Mouse (Mus musculus) G1E-ER4 (cell line): Measurements from ENCODE around the gene Derl2. TPM values are rescaled to one million over a fixed set of nuclear protein-coding genes. Genes with fewer than 3 reads are reported as not detected.

Experiments
- GATA1 ChIP-seq: IDR thresholded peaks from one replicate; pipeline ENCODE4 v1.8.0; 2012; ENCODE audit warnings: low read length, inconsistent platforms
- polyA plus RNA-seq: library from polyadenylated mRNA; stranded (reverse); fragments of >175 nt; gene quantifications from 2 replicates; pipeline ENCODE4 v1.2.3, GENCODE M21; 2012

The Derl2 gene
- polyA plus RNA-seq, result 25.1 and 36.0 TPM in 2 replicates

GRCm38 (mm10) chr11:71019201-71020068, at the start of gene Derl2, which contains the start of gene Mis12:
Gene Derl2 (minus strand): TSS chr11:71019841.
Gene Mis12 (plus strand): TSS chr11:71019611.
- no peak for TF ChIP-seq GATA1

- TF ChIP-seq GATA1, result no peak
These were observed 32.9 kb upstream of the Derl2 start for GRCm38 (mm10) chr11:71052554-71052953.

GRCm38 (mm10) chr11:71039526-71040298, 20.1 kb upstream of the Derl2 start:
- no peak for TF ChIP-seq GATA1

GRCm38 (mm10) chr11:71033163-71033761, 13.6 kb upstream of the Derl2 start, which contains the start of gene 6330403K07Rik:
Gene 6330403K07Rik (minus strand): TSS chr11:71033513.
- TF ChIP-seq GATA1, result no peak

- no peak for TF ChIP-seq GATA1
These were observed 13.0 kb upstream of the Derl2 start for GRCm38 (mm10) chr11:71032491-71033162.

- no peak for TF ChIP-seq GATA1
These were observed 12.4 kb upstream of the Derl2 start for GRCm38 (mm10) chr11:71032070-71032469.

DNA sequence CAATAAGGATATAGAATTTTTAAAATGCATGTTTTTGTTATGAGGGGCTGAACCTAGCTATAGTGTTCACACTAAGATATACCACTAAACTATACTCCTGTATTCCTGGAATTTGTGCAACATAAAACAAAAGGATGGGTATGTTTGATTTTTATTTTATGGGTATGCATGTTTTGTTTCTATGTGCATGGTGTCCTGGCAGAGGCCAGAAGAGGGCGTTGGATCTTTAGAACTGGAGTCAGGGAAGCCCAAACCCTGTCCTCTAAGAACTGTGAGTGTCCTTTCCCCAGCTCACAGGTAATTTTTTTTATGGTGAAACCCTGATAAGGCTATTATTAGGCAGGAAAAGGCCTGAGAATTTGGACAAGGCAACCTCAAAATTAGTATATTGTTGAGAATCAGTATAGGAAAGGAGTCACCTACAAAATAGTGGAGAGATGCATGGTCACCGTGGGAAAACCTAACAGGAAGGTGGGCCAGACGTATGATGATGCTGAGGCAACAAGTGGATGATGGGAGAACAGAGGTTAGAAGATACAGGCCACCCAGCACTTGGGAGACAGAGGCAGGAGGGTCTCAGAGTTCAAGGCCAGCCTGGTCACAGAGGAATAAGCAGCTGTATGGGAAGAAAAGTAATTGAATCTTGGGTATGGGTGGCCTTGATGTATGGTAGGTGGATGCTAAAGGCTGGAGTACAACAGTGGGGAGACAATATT, 9.9 kb upstream of the Derl2 start:
- TF ChIP-seq GATA1, result no peak

DNA sequence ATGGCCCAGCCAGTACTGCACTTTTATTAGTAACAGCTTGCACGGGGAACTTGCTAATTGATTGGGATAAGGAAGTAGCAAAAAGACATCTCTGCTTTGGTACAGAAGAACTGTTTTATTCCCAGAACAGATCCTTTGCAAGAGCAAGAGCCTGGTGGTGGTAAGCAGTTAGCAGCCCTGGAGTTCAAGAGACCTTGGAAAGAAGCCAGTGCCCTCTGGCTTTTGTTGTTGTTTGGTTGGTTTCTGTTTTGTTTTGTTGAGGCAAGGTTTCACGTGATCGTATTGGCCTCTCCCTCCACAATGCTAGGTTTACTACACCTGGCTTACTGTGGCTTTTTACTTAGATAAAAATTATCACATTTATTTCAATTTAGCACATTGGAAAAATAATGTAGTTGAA, 8.6 kb upstream of the Derl2 start:
- TF ChIP-seq GATA1, result no peak

DNA sequence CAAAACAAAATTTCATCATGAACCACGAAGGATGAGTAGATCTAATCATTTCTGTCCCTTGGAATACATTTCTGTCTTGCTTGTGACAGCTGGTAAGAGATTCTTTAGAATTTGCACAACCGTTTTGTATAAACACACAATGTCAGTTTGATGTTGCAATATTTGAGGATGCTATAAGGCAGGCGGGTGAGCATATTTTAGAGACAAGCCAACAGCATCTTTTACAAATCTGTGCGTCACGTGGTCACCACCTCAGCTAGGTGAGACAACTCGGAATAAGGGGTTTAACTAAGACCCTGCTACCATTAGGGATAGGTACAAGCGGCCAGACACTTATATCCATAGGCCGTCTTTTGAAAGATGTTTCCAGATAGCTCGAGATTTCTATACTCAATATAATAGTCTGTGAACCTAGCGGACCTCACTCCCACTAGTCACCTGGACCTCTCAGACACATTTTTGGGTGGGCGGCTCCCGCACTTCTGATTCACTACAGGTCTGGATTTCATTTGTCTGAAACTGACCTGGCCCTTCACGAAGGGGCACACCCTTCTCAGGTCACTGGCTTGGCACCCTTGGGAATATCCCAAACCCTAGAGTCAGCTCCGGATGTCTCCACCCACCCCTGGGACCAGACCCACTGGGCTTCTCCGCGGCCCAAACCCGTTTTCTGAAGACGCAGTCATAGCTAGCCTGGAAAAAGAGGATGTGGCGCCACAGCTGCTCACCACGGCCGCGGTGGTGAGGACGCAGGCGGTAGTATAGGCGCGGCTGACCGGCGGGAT, 1.0 kb downstream of the Derl2 start:
- no peak for TF ChIP-seq GATA1

- TF ChIP-seq GATA1, result no peak
These were observed 2.6 kb downstream of the Derl2 start for GRCm38 (mm10) chr11:71017051-71017450.

- TF ChIP-seq GATA1, result no peak
These were observed 6.9 kb downstream of the Derl2 start for GRCm38 (mm10) chr11:71012743-71013142.

- TF ChIP-seq GATA1, result no peak
These were observed 11.3 kb downstream of the Derl2 start for GRCm38 (mm10) chr11:71008321-71008720.

GRCm38 (mm10) chr11:71007831-71008230, 11.8 kb downstream of the Derl2 start:
- TF ChIP-seq GATA1, result no peak

GRCm38 (mm10) chr11:71007026-71007425, 12.6 kb downstream of the Derl2 start:
- no peak for TF ChIP-seq GATA1
